Mouse (Mus musculus) limb, embryonic 14.5 days (tissue): ENCODE results near the gene Cideb. TPM values are rescaled to one million over a fixed set of nuclear protein-coding genes. Genes with fewer than 3 reads are reported as not detected.

Experiments used
- ATAC-seq: fragments of 200-750 bp; cut with Nextera tagmentation; 2 replicates; pipeline ENCODE4 v1.8.0; 2017; ENCODE audit warnings: low read depth, moderate number of reproducible peaks, moderate TSS enrichment; ENCODE audit not compliant: low FRiP score
- DNase-seq: peaks from one replicate; pipeline ENCODE4 v3.0.0-alpha.2; 2015; ENCODE audit warnings: low spot score
- H3K27ac ChIP-seq: fragments of 300-500 bp; sonication (generic); replicated peaks from 2 replicates; pipeline ENCODE4 v1.5.1; 2014; ENCODE audit warnings: low read depth, mild to moderate bottlenecking, low read length, moderate library complexity, mixed read lengths
- H3K27me3 ChIP-seq: fragments of 300-500 bp; sonication (generic); 2 replicates; pipeline ENCODE4 v1.6.1; 2014; ENCODE audit warnings: low read length, mixed read lengths; ENCODE audit not compliant: control insufficient read depth, insufficient read depth
- H3K36me3 ChIP-seq: fragments of 300-500 bp; sonication (generic); 2 replicates; pipeline ENCODE4 v1.6.1; 2014; ENCODE audit warnings: mild to moderate bottlenecking, low read length, moderate library complexity, mixed read lengths; ENCODE audit not compliant: control insufficient read depth, insufficient read depth
- H3K4me1 ChIP-seq: fragments of 300-500 bp; sonication (generic); 2 replicates; pipeline ENCODE4 v1.6.1; 2014; ENCODE audit warnings: antibody characterized with exemption, low read length, mixed read lengths; ENCODE audit not compliant: control insufficient read depth, insufficient read depth
- H3K4me2 ChIP-seq: fragments of 300-500 bp; sonication (generic); replicated peaks from 2 replicates; pipeline ENCODE4 v1.6.1; 2014; ENCODE audit warnings: low read depth, mild to moderate bottlenecking, low read length, moderate library complexity; ENCODE audit not compliant: severe bottlenecking
- H3K4me3 ChIP-seq: fragments of 300-500 bp; sonication (generic); replicated peaks from 2 replicates; pipeline ENCODE4 v1.5.1; 2014; ENCODE audit warnings: low read length
- H3K9ac ChIP-seq: fragments of 300-500 bp; sonication (generic); 2 replicates; pipeline ENCODE4 v1.6.1; 2014; ENCODE audit warnings: mild to moderate bottlenecking, low read depth, low read length, moderate library complexity; ENCODE audit not compliant: severe bottlenecking
- H3K9me3 ChIP-seq: fragments of 300-500 bp; sonication (generic); 2 replicates; pipeline ENCODE4 v1.6.1; 2016; ENCODE audit warnings: low read length; ENCODE audit not compliant: control insufficient read depth
- POLR2A ChIP-seq: fragments of 200-500 bp; IDR thresholded peaks from 2 replicates; pipeline ENCODE4 v1.8.0; 2012; ENCODE audit warnings: inconsistent platforms, mild to moderate bottlenecking, moderate library complexity, borderline replicate concordance; ENCODE audit not compliant: insufficient read depth, insufficient read length; ENCODE audit errors: extremely low read depth
- WGBS: fragments of 180-500 bp; shearing (Covaris S2); extraction: QIAGEN DNeasy Blood & Tissue Kit; methylation state at CpG from one replicate; pipeline ENCODE4 v1.1.7; 2014; 5-methylcytosine and 5-hydroxymethylcytosine counted together
- polyA plus RNA-seq, 2 experiments: library from polyadenylated mRNA; depleted of rRNA in 1 of 2; stranded (reverse) in 1 of 2; unstranded in 1 of 2; fragments of >200 nt; fragmentation: Nextera tagmentation in 1 of 2; extraction: Ambion mirVana in 1 of 2; gene quantifications; 2 replicates each; pipeline versions ENCODE4 v1.2.1 to v1.2.3; 2012 to 2014

Gene Cideb
- polyA plus RNA-seq, 2 experiments, result 0.41 to 2.1 TPM

DNA sequence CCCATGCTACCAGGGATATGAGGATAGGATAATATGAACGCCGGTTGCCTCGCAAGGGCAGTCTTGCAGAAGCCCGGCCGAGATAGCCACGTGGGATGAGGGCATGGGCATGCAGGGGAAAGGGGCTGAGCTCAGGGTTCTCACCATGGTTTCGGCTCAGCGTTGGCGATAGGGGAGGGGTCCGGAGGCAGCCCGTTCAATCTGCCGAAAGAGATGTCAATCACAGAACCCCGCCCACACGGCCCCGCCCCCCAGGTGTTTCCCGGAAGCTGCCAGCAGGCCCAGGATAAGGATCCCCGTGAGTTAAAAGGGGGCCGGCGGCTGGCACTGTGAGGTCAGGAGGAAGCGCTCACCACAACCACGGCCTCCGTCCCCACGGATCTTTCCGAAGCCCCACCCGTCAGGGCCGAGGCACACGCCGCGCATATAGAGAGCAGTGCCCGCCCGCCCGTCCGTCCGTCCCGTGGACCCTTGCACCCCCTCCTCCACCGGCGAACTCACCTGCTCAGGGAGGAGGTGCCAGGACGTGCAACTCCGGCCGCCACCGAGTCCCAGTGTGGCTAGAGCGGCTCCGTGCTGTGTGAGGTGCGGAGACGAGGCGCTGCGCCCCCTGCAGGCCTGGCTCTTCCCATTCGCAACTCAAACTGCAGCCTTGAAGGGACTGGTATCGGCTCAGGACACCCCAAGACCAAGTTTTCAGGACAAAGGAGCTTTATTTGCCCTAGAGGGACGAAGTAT is 36.4 kb downstream of the Cideb start, which contains the start of gene Rabggta:
TSS of gene Rabggta (minus strand) at position 564 of the 738 bp plus-strand sequence.
- Histone ChIP-seq H3K27ac (0 out of 2 replicates have a peak within 1 kb of the TSS, but pooled peaks have one; percentile 44), H3K4me3 (peak within 1 kb of the TSS; percentile 76), H3K27me3 (no peaks in the 10 kb centered on the region), H3K9me3 (no peaks in the 10 kb centered on the region), H3K4me2 (peak within 1 kb of the TSS; percentile 68), H3K9ac (peak within 1 kb of the TSS; percentile 74), H3K36me3 (peaks cover 22% of the 10 kb centered on the region), H3K4me1 (0 out of 2 replicates have a peak, but pooled peaks cover 2% of the 10 kb centered on the region)
- no peak for TF ChIP-seq POLR2A
- WGBS, result 1% methylated on average over 41 of the region's 50 CpGs
- ATAC-seq, result peak; percentile 96
- peak; percentile 93 for DNase-seq

DNA sequence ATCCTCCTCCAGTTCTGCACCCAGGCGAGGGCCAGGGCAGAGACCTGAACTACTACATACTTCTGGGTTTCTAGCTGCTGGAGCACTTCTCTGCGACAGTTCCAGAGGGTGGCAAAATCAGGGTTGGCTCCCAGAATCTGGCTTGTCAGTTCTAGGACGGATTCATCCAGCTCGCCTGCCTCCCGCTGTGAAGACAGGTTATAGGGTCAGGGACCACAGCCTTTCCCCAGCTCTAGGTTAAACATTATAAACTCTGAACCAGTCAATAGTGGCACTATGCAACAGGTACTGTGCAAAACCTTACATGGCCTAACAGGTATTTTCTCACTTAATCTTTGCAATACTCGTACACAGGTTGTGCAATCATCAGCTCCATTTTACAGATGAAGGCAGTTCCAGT is 37.2 kb downstream of the Cideb start:
- Histone ChIP-seq H3K27me3 (no peaks in the 10 kb centered on the region), H3K9me3 (no peaks in the 10 kb centered on the region), H3K4me1 (0 out of 2 replicates have a peak, but pooled peaks cover 2% of the 10 kb centered on the region), H3K4me3 (peak overlapping the region; percentile 76), H3K9ac (no peak overlapping the region), H3K36me3 (peaks cover 30% of the 10 kb centered on the region), H3K27ac (no peak overlapping the region), H3K4me2 (peak overlapping the region; percentile 68)
- no peak for TF ChIP-seq POLR2A
- 81% methylated on average over 6 of the region's 6 CpGs for WGBS
- no peak for DNase-seq
- no peak for ATAC-seq

DNA sequence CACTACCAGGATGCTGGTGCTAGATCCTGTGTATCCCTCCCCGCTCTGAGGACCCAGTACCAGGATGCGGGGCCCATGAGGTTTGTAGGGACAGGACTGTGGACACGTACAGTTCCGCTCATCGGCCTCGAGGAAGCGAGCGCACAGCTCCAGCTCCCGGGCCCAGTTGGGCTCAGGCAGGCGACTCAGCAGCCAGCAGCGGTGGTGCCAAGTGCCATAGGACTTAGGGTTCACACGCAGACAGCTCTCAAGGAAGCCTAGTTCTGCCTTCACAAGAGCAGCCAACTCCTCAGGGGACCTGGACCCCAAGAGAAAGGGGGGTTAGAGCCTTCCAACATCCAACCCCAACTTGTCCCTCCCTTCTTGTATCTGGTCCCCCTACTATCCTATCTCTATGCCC is 37.6 kb downstream of the Cideb start:
- Histone ChIP-seq H3K9ac (no peak overlapping the region), H3K4me3 (no peak overlapping the region), H3K36me3 (peaks cover 30% of the 10 kb centered on the region), H3K4me1 (0 out of 2 replicates have a peak, but pooled peaks cover 2% of the 10 kb centered on the region), H3K27ac (no peak overlapping the region), H3K27me3 (no peaks in the 10 kb centered on the region), H3K4me2 (no peak overlapping the region), H3K9me3 (no peaks in the 10 kb centered on the region)
- TF ChIP-seq POLR2A, result no peak
- WGBS, result 91% methylated on average over 12 of the region's 12 CpGs
- DNase-seq (no peak), ATAC-seq (no peak)

DNA sequence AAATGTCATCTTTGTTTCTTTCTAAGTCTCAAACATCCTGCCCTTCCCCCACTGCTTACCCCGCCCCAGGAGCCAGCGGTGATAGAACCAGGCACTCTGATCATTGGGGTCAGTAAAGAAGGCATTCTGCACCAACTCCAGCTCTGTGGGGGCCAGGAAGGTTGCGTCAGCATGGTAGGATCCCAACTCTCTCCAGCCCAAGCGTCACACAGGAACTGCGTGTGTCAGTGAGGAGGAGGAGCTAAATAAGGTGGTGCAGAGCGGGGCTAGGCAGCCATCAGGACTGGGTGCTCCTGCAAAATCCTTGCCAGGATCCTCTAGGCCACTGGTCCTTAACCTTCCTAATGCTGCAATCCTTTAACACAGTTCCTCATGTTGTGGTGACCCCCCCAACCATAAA is 38.5 kb downstream of the Cideb start:
- no peak overlapping the region for H3K9ac ChIP-seq

DNA sequence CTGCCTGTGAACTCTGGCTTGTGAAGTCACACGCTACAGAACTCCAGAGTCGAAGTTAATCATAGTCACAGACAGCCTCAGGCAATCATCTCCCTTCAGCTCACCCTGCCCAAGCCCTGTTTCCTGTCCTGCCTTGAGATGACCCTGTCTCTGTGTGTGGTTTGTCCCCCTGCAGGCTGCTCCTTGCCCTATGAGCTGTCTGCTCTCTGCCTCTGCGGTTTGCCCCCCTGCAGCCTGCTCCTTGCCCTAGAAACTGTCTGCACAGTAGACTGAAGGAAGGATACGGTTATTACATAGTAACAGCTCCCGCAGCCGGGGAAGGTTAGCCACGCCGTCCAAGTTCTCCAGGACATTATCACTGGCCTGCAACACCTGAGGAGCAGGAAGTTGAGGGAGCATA is 41.4 kb downstream of the Cideb start:
- Histone ChIP-seq H3K4me3 (no peak overlapping the region), H3K9me3 (no peaks in the 10 kb centered on the region), H3K27ac (no peak overlapping the region), H3K27me3 (peaks cover 6% of the 10 kb centered on the region), H3K4me2 (no peak overlapping the region), H3K4me1 (peaks cover 6% of the 10 kb centered on the region; the same call in 1 of the 2 replicates), H3K9ac (no peak overlapping the region), H3K36me3 (peaks cover 30% of the 10 kb centered on the region)
- no peak for TF ChIP-seq POLR2A
- DNase-seq (no peak), ATAC-seq (no peak)
- 76% methylated on average over 8 of the region's 8 CpGs for WGBS

More for the DNA sequence above, 38.5 kb downstream of the Cideb start:
- WGBS, result 93% methylated on average over 6 of the region's 6 CpGs
- Histone ChIP-seq H3K4me1 (0 out of 2 replicates have a peak, but pooled peaks cover 2% of the 10 kb centered on the region), H3K27ac (no peak overlapping the region), H3K4me3 (no peak overlapping the region), H3K36me3 (peaks cover 30% of the 10 kb centered on the region), H3K27me3 (no peaks in the 10 kb centered on the region), H3K9me3 (no peaks in the 10 kb centered on the region), H3K4me2 (no peak overlapping the region)
- no peak for TF ChIP-seq POLR2A
- DNase-seq (no peak), ATAC-seq (no peak)
